Mouse (Mus musculus): ENCODE results near the gene Brpf3.

- TF ChIP-seq CTCF (IDR thresholded peaks at IDR 0.05; ENCODE audit: insufficient read depth, low read length), result no peak
- no peak for TF ChIP-seq POLR2A (IDR thresholded peaks at IDR 0.05; ENCODE audit: borderline replicate concordance, extremely low read depth, low read depth, low read length)
Observed at GRCm38 (mm10) chr17:28832040-28832439, 31.1 kb downstream of the Brpf3 start.

Measured in lung, adult 2 months (tissue).